Mouse (Mus musculus): ENCODE data around the gene Gm21958. TPM values are rescaled to one million over a fixed set of nuclear protein-coding genes. Genes with fewer than 3 reads are reported as not detected.
A peak's percentile ranks its signal among the peaks of the same experiment; 100 is the strongest.

Gm21958 gene
- total RNA-seq, 1 experiment: not detected

GRCm38 (mm10) chr3:54735247-54736046 lies 21.3 kb upstream of the Gm21958 start, which contains the start of the genes Exosc8 and Alg5:
Gene Exosc8 (minus strand): TSS chr3:54735393.
Gene Alg5 (plus strand): TSS chr3:54735539.
- Histone ChIP-seq H3K4me3 (ENCODE audit: insufficient read depth in 1 of 2, low read depth in 1 of 2, low read length in 2 of 2, poor library complexity in 1 of 2, severe bottlenecking in 1 of 2) (peak within 1 kb of the TSS; percentile 73 to 91), H3K36me3 (ENCODE audit: control insufficient read depth, insufficient read depth, low read length, poor library complexity, severe bottlenecking) (peaks cover 12% of the 10 kb centered on the region), H3K4me1 (ENCODE audit: control insufficient read depth in 2 of 2, insufficient read depth in 2 of 2, low read length in 2 of 2, poor library complexity in 1 of 2) (no peaks in the 10 kb centered on the region), H3K27ac (ENCODE audit: insufficient read depth, low read depth, low read length, poor library complexity, severe bottlenecking) (peak within 1 kb of the TSS; percentile 66), H3K9me3 (ENCODE audit: control insufficient read depth, insufficient read depth, low read depth, low read length) (no peaks in the 10 kb centered on the region), H3K9ac (ENCODE audit: insufficient read depth, low read depth, low read length, poor library complexity, severe bottlenecking) (peak within 1 kb of the TSS; percentile 94)
- peak; percentile 47 for DNase-seq (ENCODE audit: low read depth, low spot score)
- TF ChIP-seq ZNF384 (IDR thresholded peaks at IDR 0.05; ENCODE audit: low read depth, low read length) (no peak), HCFC1 (IDR thresholded peaks at IDR 0.05; ENCODE audit: borderline replicate concordance, insufficient read depth, low read length) (0 out of 2 replicates have a peak, but pooled peaks have one; percentile 60)
- in situ Hi-C loops (cut with MboI; ENCODE audit: low sequenced_read_pairs in 2 of 2, unreplicated experiment in 2 of 2): no loop called here

- H3K4me3 ChIP-seq (ENCODE audit: insufficient read depth in 1 of 2, low read depth in 1 of 2, low read length in 2 of 2, poor library complexity in 1 of 2, severe bottlenecking in 1 of 2): peak overlapping the region; percentile 73 to 91
- TF ChIP-seq ZNF384 (IDR thresholded peaks at IDR 0.05; ENCODE audit: low read depth, low read length) (no peak), CHD2 (IDR thresholded peaks at IDR 0.05; ENCODE audit: low read depth, low read length) (0 out of 2 replicates have a peak, but pooled peaks have one; percentile 32)
Observed at GRCm38 (mm10) chr3:54734411-54735246, 20.5 kb upstream of the Gm21958 start.

GRCm38 (mm10) chr3:54732371-54732770 lies 18.2 kb upstream of the Gm21958 start:
- Histone ChIP-seq H3K27ac (ENCODE audit: insufficient read depth, low read depth, low read length, poor library complexity, severe bottlenecking) (no peak overlapping the region), H3K9ac (ENCODE audit: insufficient read depth, low read depth, low read length, poor library complexity, severe bottlenecking) (no peak overlapping the region), H3K9me3 (ENCODE audit: control insufficient read depth, insufficient read depth, low read depth, low read length) (no peaks in the 10 kb centered on the region), H3K36me3 (ENCODE audit: control insufficient read depth, insufficient read depth, low read length, poor library complexity, severe bottlenecking) (peaks cover 34% of the 10 kb centered on the region), H3K4me1 (ENCODE audit: control insufficient read depth in 2 of 2, insufficient read depth in 2 of 2, low read length in 2 of 2, poor library complexity in 1 of 2) (peaks cover 0 to 2% of the 10 kb centered on the region in 2 experiments; a peak in 1 of 4 replicates), H3K4me3 (ENCODE audit: insufficient read depth in 1 of 2, low read depth in 1 of 2, low read length in 2 of 2, poor library complexity in 1 of 2, severe bottlenecking in 1 of 2) (no peak overlapping the region)
- TF ChIP-seq ZC3H11A (IDR thresholded peaks at IDR 0.05; ENCODE audit: borderline replicate concordance, low read depth, low read length) (no peak), CHD2 (IDR thresholded peaks at IDR 0.05; ENCODE audit: low read depth, low read length) (no peak), HCFC1 (IDR thresholded peaks at IDR 0.05; ENCODE audit: borderline replicate concordance, insufficient read depth, low read length) (no peak), MAFK (IDR thresholded peaks at IDR 0.05; ENCODE audit: insufficient read depth, low read depth, low read length) (no peak), ZNF384 (IDR thresholded peaks at IDR 0.05; ENCODE audit: low read depth, low read length) (no peak)
- in situ Hi-C loops (cut with MboI; ENCODE audit: low sequenced_read_pairs in 2 of 2, unreplicated experiment in 2 of 2): no loop called here
- DNase-seq (ENCODE audit: low read depth, low spot score): no peak

More at GRCm38 (mm10) chr3:54734411-54735246, 20.5 kb upstream of the Gm21958 start:
- H3K9me3 ChIP-seq (ENCODE audit: control insufficient read depth, insufficient read depth, low read depth, low read length): no peaks in the 10 kb centered on the region
- in situ Hi-C loops (cut with MboI; ENCODE audit: low sequenced_read_pairs in 2 of 2, unreplicated experiment in 2 of 2): no loop called here
- peak overlapping the region; percentile 94 for H3K9ac ChIP-seq (ENCODE audit: insufficient read depth, low read depth, low read length, poor library complexity, severe bottlenecking)
- H3K27ac ChIP-seq (ENCODE audit: insufficient read depth, low read depth, low read length, poor library complexity, severe bottlenecking): peak overlapping the region; percentile 66
- no peaks in the 10 kb centered on the region for H3K4me1 ChIP-seq (ENCODE audit: control insufficient read depth in 2 of 2, insufficient read depth in 2 of 2, low read length in 2 of 2, poor library complexity in 1 of 2)
- H3K36me3 ChIP-seq (ENCODE audit: control insufficient read depth, insufficient read depth, low read length, poor library complexity, severe bottlenecking): peaks cover 20% of the 10 kb centered on the region
- DNase-seq (ENCODE audit: low read depth, low spot score): peak; percentile 68

- H3K27ac ChIP-seq (ENCODE audit: insufficient read depth, low read depth, low read length, poor library complexity, severe bottlenecking): no peak overlapping the region
- no peaks in the 10 kb centered on the region for H3K9me3 ChIP-seq (ENCODE audit: control insufficient read depth, insufficient read depth, low read depth, low read length)
- H3K36me3 ChIP-seq (ENCODE audit: control insufficient read depth, insufficient read depth, low read length, poor library complexity, severe bottlenecking): peaks cover 39% of the 10 kb centered on the region
- H3K4me1 ChIP-seq (ENCODE audit: control insufficient read depth in 2 of 2, insufficient read depth in 2 of 2, low read length in 2 of 2, poor library complexity in 1 of 2): peaks cover 0 to 2% of the 10 kb centered on the region in 2 experiments; a peak in 1 of 4 replicates
- no peak for DNase-seq (ENCODE audit: low read depth, low spot score)
- TF ChIP-seq ZC3H11A (IDR thresholded peaks at IDR 0.05; ENCODE audit: borderline replicate concordance, low read depth, low read length): no peak
- no peak for TF ChIP-seq MAFK (IDR thresholded peaks at IDR 0.05; ENCODE audit: insufficient read depth, low read depth, low read length)
- TF ChIP-seq ZNF384 (IDR thresholded peaks at IDR 0.05; ENCODE audit: low read depth, low read length): no peak
- TF ChIP-seq CHD2 (IDR thresholded peaks at IDR 0.05; ENCODE audit: low read depth, low read length): no peak
- TF ChIP-seq HCFC1 (IDR thresholded peaks at IDR 0.05; ENCODE audit: borderline replicate concordance, insufficient read depth, low read length): no peak
- H3K9ac ChIP-seq (ENCODE audit: insufficient read depth, low read depth, low read length, poor library complexity, severe bottlenecking): no peak overlapping the region
- no peak overlapping the region for H3K4me3 ChIP-seq (ENCODE audit: insufficient read depth in 1 of 2, low read depth in 1 of 2, low read length in 2 of 2, poor library complexity in 1 of 2, severe bottlenecking in 1 of 2)
- in situ Hi-C loops (cut with MboI; ENCODE audit: low sequenced_read_pairs in 2 of 2, unreplicated experiment in 2 of 2): no loop called here
Observed at GRCm38 (mm10) chr3:54731626-54732150, 17.5 kb upstream of the Gm21958 start.

Data from ES-E14 (cell line).